Mouse (Mus musculus) embryonic facial prominence, embryonic 12.5 days (tissue): ENCODE results near the gene Six1. TPM values are rescaled to one million over a fixed set of nuclear protein-coding genes. Genes with fewer than 3 reads are reported as not detected.

Experiments
- ATAC-seq: fragments of 200-750 bp; cut with Nextera tagmentation; 2 replicates; pipeline ENCODE4 v1.8.0; 2017; ENCODE audit not compliant: insufficient number of reproducible peaks, insufficient read depth, low FRiP score, low TSS enrichment
- H3K27ac ChIP-seq: fragments of 300-500 bp; sonication (generic); 2 replicates; pipeline ENCODE4 v1.5.1; 2016; ENCODE audit warnings: mild to moderate bottlenecking
- H3K27me3 ChIP-seq: fragments of 300-500 bp; sonication (generic); 2 replicates; pipeline ENCODE4 v1.6.1; 2016; ENCODE audit warnings: mild to moderate bottlenecking, moderate library complexity
- H3K36me3 ChIP-seq: fragments of 300-500 bp; sonication (generic); 2 replicates; pipeline ENCODE4 v1.6.1; 2016; ENCODE audit warnings: mild to moderate bottlenecking
- H3K4me1 ChIP-seq: fragments of 300-500 bp; sonication (generic); 2 replicates; pipeline ENCODE4 v1.6.1; 2016
- H3K4me2 ChIP-seq: fragments of 300-500 bp; sonication (generic); replicated peaks from 2 replicates; pipeline ENCODE4 v1.6.1; 2016; ENCODE audit warnings: mild to moderate bottlenecking, moderate library complexity
- H3K4me3 ChIP-seq: fragments of 300-500 bp; sonication (generic); 2 replicates; pipeline ENCODE4 v1.5.1; 2016; ENCODE audit warnings: mild to moderate bottlenecking
- H3K9ac ChIP-seq: fragments of 300-500 bp; sonication (generic); 2 replicates; pipeline ENCODE4 v1.6.1; 2016; ENCODE audit warnings: mild to moderate bottlenecking, moderate library complexity
- H3K9me3 ChIP-seq: fragments of 300-500 bp; sonication (generic); 2 replicates; pipeline ENCODE4 v1.6.1; 2016; ENCODE audit warnings: mild to moderate bottlenecking, moderate library complexity
- WGBS: fragments of 180-500 bp; shearing (Covaris S2); methylation state at CpG from one replicate; pipeline ENCODE4 v1.1.7; 2016; 5-methylcytosine and 5-hydroxymethylcytosine counted together
- polyA plus RNA-seq: library from polyadenylated mRNA; unstranded; fragments of >200 nt; fragmentation: Nextera tagmentation; extraction: Ambion mirVana; gene quantifications from 2 replicates; pipeline ENCODE4 v1.2.1, GENCODE M21; 2016

Six1 gene
- polyA plus RNA-seq, 1 experiment from 2014 or later, result 75.3 TPM

DNA sequence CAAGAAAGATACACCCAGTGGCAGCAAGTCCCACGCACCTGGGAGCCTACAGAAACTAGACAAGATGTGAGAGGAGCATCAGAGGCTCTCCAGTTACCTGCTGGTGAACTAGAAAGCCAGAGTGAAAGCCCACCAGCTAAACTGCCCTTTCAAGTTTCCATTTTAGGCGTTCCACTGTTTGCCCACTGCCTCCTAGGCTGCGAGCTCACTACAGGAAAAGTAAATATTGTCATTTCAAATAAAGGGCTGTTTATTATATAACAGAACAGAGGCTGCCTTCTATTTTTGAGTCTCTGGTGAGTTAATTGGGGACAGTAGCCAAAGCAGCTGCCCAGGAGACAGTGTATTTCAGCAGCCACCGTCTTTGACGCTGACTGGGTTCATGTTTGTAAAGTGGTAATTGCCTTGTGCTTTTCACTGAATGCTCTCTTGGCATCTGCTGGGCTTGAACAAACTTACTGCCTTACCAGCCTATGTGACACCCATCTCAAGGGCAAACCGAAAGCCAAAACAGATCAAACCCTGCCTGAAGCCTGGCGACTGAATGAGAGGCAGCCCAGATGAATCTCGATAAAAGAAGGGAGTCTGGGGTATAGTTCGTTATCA is 7.2 kb upstream of the Six1 start:
- Histone ChIP-seq H3K27ac (no peak overlapping the region), H3K27me3 (no peaks in the 10 kb centered on the region), H3K4me2 (no peak overlapping the region), H3K4me3 (no peak overlapping the region), H3K9ac (no peak overlapping the region), H3K4me1 (no peaks in the 10 kb centered on the region), H3K36me3 (no peaks in the 10 kb centered on the region), H3K9me3 (no peaks in the 10 kb centered on the region)
- no peak for ATAC-seq
- 45% methylated on average over 9 of the region's 9 CpGs for WGBS

DNA sequence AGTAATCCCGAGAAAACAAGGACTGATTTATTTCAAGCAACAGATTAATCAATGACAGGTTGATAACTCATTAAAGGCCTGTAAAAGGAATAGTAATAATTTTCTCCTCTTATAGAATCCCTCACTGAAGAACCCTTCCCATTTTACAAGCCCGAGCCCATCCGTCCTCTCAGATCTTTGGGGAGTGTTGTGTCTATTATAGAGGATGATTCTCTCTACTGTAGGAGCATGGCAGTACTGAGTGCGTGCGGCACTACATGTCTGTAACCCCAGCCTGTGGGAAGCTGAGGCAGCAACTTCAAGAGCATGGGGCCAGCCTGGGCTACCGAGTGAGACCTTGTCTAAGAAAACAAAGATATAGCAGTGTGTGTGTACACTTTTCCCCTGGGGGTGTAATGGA is 3.8 kb upstream of the Six1 start:
- no peak for ATAC-seq

DNA sequence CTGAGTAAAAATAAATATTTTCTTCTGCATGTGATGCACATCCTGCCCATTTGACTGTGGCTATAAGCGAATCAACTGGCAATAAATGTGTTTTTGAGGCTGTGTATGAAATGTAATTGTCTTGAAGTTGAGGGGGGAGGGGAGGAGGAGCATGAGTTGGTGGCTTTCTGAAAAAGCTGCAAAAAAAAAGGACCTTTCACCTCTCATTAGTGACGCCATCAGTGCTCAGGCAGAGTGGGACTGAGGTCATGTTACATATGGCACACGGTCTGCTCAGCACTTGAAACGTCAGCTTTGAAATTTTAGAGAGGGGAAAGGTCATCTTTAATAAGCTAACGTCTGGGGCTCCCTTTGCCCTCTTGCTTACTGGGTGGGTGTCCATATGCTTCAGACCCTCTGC is 1.8 kb upstream of the Six1 start:
- Histone ChIP-seq H3K9ac (no peak overlapping the region), H3K4me3 (no peak overlapping the region), H3K36me3 (no peaks in the 10 kb centered on the region), H3K4me2 (peak overlapping the region; percentile 85; the same call in 1 of the 2 replicates), H3K27ac (no peak overlapping the region), H3K4me1 (peaks cover 46% of the 10 kb centered on the region), H3K27me3 (no peaks in the 10 kb centered on the region), H3K9me3 (no peaks in the 10 kb centered on the region)
- WGBS, result 6% methylated on average over 5 of the region's 5 CpGs
- ATAC-seq, result no peak

More for the DNA sequence above, 3.8 kb upstream of the Six1 start:
- Histone ChIP-seq H3K27ac (no peak overlapping the region), H3K4me1 (peaks cover 28% of the 10 kb centered on the region), H3K4me3 (no peak overlapping the region), H3K27me3 (no peaks in the 10 kb centered on the region), H3K36me3 (no peaks in the 10 kb centered on the region), H3K4me2 (no peak overlapping the region), H3K9ac (no peak overlapping the region), H3K9me3 (no peaks in the 10 kb centered on the region)
- WGBS, result 83% methylated on average over 6 of the region's 6 CpGs

DNA sequence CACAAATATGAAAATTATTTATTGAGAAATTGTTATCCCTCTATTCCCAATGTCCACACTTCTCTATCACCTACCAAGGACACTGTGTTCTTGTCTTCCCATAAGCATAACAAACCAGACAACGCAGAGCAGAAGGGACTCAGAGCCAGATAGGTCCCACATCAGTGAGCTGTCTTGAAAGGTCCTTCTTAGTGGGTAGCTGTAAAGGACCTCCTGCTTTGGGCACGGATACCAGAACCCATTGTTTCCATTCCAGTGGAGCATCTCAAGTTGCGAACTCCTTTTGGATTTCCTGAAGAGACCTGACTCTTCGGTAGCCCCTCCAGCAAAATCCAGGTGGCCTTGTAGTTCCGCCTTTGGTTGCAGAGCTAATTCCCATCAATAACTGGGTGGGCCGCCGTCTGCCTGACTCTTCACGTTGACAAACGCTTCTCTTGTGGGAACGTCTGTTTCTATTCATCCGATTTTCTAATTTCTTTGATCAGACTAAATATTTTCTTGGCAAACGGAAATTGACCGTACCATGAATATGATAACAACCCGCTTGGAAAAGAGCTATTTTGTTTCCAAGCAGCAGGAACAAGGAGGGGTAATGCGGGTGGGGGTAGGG is 994 bp upstream of the Six1 start:
- H3K4me3 ChIP-seq, result 0 out of 2 replicates have a peak overlapping the region, but pooled peaks have one; percentile 16
- H3K9ac ChIP-seq, result peak overlapping the region; percentile 66; the same call in 1 of the 2 replicates
- no peaks in the 10 kb centered on the region for H3K27me3 ChIP-seq
- WGBS, result 6% methylated on average over 15 of the region's 15 CpGs
- peak overlapping the region; percentile 85 for H3K4me2 ChIP-seq
- peaks cover 50% of the 10 kb centered on the region for H3K4me1 ChIP-seq
- no peaks in the 10 kb centered on the region for H3K9me3 ChIP-seq
- H3K27ac ChIP-seq, result peak overlapping the region; percentile 95
- no peak for ATAC-seq
- no peaks in the 10 kb centered on the region for H3K36me3 ChIP-seq

DNA sequence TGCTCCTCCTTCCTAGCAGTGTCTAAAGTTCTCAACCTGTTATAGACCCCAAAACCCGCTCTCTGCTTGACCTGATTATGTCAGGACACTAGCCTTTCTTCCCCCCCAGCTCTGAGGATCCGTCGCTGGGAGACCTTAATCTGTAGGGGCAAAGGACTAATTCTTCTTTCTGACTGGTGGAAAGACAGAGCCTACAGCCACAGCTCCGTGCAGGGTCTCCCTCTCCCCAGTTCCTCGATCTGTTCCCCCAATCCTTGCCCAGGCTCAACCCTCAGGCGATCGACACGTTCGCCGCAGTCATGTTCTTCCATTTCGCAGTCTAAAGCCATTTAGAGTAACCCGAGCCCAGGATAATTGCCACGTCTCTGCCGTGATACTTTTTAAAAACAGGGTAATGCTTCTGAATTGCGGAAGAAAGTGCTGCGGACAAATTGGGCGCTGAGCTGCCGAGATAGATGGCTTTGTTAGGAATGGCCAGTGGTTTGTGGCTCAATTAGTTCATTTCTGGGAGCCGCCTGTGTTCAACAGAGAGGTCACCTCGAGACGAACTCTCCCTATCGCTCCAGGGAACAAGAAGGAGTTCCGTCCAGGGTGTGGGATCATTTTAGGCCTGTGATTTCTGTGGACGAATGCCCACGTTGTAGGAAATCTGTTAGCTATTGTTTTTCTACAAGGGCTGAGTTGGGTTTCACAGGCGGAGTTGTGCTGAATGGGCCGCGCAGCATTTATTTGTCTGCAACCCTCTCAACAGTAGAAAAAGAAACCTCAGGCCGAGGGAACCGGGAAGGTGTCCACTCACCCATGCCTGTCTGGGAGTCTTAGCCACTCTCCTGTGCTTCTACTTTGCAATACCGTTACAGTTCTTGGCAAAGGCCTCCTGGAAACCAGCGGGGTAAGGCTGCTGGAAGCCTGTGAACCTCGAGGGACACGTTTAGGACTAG is 766 bp downstream of the Six1 start:
- WGBS, result 1% methylated on average over 34 of the region's 34 CpGs
- 0 out of 2 replicates have a peak, but pooled peaks have one; percentile 0 for ATAC-seq
- H3K27ac ChIP-seq, result peak overlapping the region; percentile 95
- H3K27me3 ChIP-seq, result peaks cover 11% of the 10 kb centered on the region; the same call in 1 of the 2 replicates
- H3K4me1 ChIP-seq, result peaks cover 58% of the 10 kb centered on the region
- no peaks in the 10 kb centered on the region for H3K36me3 ChIP-seq
- H3K4me2 ChIP-seq, result peak overlapping the region; percentile 85
- H3K9me3 ChIP-seq, result no peaks in the 10 kb centered on the region
- peak overlapping the region; percentile 59 for H3K4me3 ChIP-seq
- peak overlapping the region; percentile 66 for H3K9ac ChIP-seq

DNA sequence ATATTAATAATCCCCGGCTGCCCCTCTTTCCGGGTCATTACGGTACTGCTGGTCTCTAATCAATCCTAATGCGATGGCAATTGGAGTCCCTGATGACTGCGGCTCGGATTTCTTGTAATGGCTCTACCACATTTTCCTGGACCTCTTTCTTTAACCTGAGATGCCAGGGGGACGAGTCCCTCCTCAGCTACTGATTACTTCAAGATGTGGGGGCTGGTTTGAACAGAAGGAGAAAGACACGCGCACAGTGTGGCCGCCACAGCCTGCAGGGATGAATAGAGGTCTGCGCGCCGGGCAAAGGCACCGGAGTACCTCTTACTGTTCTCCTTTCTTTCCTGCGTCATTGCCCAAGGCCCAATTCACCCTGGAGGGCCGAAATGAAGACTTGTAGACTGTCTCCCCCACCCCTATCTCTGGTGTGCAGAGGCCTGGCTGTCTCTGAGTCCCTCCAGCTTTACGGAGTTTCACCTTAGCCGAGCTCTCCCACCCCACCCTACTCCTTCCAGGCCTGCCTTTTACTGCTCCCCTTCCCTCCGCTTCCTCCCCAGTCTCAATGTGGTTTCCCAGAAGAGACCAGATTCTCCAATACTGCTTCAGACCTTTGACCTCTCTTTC is 1.5 kb downstream of the Six1 start:
- Histone ChIP-seq H3K4me1 (peaks cover 64% of the 10 kb centered on the region), H3K4me3 (peak overlapping the region; percentile 59), H3K4me2 (peak overlapping the region; percentile 85), H3K27me3 (peaks cover 18% of the 10 kb centered on the region; the same call in 1 of the 2 replicates), H3K36me3 (no peaks in the 10 kb centered on the region), H3K9ac (peak overlapping the region; percentile 66; the same call in 1 of the 2 replicates), H3K27ac (peak overlapping the region; percentile 95), H3K9me3 (no peaks in the 10 kb centered on the region)
- peak; percentile 59 for ATAC-seq
- WGBS, result 2% methylated on average over 19 of the region's 19 CpGs

DNA sequence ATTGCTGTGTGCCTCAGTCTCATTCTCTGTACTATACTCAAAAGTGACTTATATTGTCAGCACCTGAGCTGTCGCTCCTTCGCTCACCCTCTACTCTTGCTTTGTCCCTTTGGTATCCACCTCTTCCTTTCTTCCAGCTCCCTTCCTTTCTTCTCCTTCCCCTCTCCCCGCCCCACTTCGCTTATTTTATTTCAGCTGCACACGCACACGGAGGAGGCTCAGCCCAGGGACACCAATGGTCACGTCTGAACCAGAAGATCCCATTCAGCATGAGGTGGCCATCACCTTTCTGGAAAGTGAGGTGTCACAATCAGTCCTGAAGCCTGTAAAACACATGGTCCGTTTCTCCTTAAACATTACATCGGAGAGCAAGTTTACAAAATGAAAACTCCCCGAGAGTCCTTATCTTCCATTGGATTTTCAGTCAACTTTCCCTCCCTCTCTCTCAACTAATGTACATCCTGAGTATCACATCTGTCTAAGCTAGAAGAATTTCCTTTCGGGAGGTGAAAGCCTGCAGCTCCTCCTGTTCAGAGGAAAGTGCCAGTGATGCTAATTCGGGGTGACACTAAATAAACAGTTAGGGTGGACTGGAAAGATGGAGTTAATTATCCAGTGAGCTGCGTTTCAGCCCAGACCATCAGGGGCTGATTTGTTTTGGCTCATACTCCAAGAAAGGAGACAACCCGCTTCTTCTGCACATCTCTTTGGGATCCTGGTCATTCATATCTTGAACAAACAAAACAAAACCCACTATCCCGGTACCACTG is 2.7 kb downstream of the Six1 start:
- peak overlapping the region; percentile 13 for H3K4me3 ChIP-seq
- under 1% methylated on average over 15 of the region's 15 CpGs for WGBS
- H3K9ac ChIP-seq, result no peak overlapping the region
- no peak for ATAC-seq
- peaks cover 19% of the 10 kb centered on the region; the same call in 1 of the 2 replicates for H3K27me3 ChIP-seq
- H3K4me2 ChIP-seq, result peak overlapping the region; percentile 46
- no peaks in the 10 kb centered on the region for H3K9me3 ChIP-seq
- H3K36me3 ChIP-seq, result no peaks in the 10 kb centered on the region
- H3K4me1 ChIP-seq, result peaks cover 71% of the 10 kb centered on the region
- H3K27ac ChIP-seq, result peak overlapping the region; percentile 79

DNA sequence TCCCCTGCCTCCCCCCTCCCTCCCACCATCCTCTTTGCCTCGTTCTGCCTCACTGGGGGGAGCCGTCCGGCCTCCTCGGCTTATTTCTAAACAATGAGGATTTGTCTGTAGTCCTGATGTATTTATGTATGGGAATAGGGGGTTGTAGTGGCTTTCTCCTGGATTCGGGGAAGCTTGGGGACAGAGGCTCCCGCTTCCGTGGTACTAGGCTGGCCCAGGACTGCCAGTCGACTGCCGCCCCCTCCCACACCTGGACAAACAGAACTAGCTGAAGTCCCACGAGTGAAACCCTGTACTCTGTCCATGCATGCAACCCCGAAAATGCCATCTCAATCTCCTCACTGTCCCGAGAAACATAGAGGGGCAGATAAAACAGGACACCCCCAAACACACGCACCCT is 3.4 kb downstream of the Six1 start:
- no peaks in the 10 kb centered on the region for H3K9me3 ChIP-seq
- 2% methylated on average over 12 of the region's 13 CpGs for WGBS
- H3K36me3 ChIP-seq, result no peaks in the 10 kb centered on the region
- peaks cover 19% of the 10 kb centered on the region; the same call in 1 of the 2 replicates for H3K27me3 ChIP-seq
- peaks cover 67% of the 10 kb centered on the region for H3K4me1 ChIP-seq
- no peak for ATAC-seq
- no peak overlapping the region for H3K9ac ChIP-seq
- H3K4me3 ChIP-seq, result peak overlapping the region; percentile 13
- peak overlapping the region; percentile 79 for H3K27ac ChIP-seq
- H3K4me2 ChIP-seq, result peak overlapping the region; percentile 46

DNA sequence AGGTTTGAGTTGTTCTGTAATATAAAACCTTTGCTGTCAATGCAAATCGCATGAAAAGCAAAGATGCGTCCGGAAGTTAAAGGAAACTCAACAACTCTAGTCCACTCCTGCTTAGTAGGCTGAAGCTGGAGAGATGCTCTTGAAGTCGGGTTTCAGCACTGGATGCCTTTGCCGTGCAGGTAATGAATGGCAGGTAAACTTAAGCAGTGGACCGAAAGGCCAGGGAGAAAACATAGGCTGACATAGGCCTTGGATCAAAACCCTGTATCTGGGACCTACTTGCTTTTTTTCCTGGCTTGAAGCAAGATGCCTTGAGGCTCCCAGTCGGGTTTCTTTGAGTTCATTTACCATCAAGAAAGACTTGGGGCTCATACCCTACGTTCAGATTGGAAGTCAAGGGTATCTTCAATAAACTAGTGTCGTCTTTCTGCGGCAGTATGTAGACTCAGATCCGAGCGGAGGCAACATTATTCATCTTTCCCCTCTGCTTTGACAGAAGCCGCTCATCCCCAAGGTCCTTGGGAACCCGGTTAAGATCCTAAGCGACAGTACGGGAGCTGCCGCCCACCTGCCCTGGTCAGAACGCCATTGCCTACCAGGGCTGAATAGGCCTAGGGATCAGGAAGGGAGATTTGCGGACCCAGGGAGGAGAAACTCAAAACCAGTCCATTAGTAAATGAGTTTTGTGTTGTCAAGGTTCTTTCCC is 4.0 kb downstream of the Six1 start:
- peak overlapping the region; percentile 46 for H3K4me2 ChIP-seq
- no peak overlapping the region for H3K9ac ChIP-seq
- no peaks in the 10 kb centered on the region for H3K9me3 ChIP-seq
- WGBS, result 5% methylated on average over 19 of the region's 19 CpGs
- peaks cover 60% of the 10 kb centered on the region for H3K4me1 ChIP-seq
- peak overlapping the region; percentile 79; the same call in 1 of the 2 replicates for H3K27ac ChIP-seq
- H3K4me3 ChIP-seq, result peak overlapping the region; percentile 13
- H3K36me3 ChIP-seq, result peaks cover under 1% of the 10 kb centered on the region; the same call in 1 of the 2 replicates
- peaks cover 19% of the 10 kb centered on the region; the same call in 1 of the 2 replicates for H3K27me3 ChIP-seq
- no peak for ATAC-seq

DNA sequence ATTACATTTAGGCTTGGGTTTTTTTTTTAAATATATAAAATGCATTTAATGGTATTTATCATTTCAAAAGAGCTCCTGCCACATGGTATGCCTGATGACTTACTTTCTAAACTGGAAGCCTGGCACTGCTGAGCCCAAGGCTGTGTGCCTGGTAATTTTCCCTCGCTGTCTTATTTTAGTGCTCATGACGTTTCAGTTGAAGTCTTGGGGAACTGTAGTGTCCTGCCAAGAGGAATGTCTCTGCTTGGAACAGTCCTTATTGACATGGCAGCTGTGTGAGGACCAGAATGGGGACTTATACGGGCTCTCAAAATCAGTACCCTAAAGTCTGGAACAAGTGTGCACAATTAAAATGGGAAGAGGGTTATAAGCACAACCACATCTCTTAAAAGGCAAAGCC is 5.2 kb downstream of the Six1 start:
- Histone ChIP-seq H3K9ac (no peak overlapping the region), H3K4me1 (peaks cover 53% of the 10 kb centered on the region), H3K36me3 (peaks cover 6% of the 10 kb centered on the region), H3K4me3 (no peak overlapping the region), H3K27ac (no peak overlapping the region), H3K27me3 (peaks cover 19% of the 10 kb centered on the region; the same call in 1 of the 2 replicates), H3K9me3 (no peaks in the 10 kb centered on the region), H3K4me2 (peak overlapping the region; percentile 23)
- no peak for ATAC-seq
- WGBS, result 5% methylated on average over 3 of the region's 3 CpGs
